Mouse (Mus musculus) neural tube, embryonic 10.5 days (tissue): ENCODE data around the gene Otub1.

ENCODE experiments used
- DNase-seq: peaks from one replicate; pipeline ENCODE4 v3.0.0-alpha.2; 2017; ENCODE audit warnings: low spot score; ENCODE audit errors: extremely low spot score

The Otub1 gene

DNA sequence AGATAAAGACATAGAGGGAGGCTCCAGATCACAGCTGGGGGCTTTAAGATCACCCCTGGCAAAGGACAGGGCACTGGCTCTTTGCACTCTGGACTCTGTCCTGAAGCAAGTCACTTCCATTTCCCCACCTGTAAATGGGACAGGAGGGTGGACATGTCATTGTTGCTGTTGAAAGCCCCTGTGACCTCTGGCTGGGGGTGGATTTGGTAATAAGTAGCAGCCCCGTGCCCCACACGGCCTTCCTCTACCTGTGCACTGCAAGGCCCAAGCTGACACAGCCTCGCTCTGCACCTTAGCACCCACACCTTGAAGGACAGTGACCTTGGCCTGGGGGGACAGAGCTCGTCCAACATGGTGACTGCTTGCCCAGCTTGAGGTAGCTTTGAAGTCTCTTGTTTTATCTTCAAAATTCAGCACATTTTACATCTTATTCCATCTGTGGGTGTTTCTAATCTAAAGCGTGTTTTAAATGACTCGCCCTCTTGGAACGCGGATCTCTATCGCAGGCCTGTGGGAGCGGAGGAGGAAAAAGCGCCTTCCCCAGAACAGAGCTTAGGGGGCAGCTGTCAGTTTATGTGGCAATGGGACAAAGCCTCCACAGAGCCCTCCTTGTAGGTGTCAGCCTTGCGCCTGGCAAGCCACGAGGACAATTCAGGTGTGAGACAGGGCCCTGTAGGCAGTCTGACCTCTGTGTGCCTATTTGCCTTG, 28.2 kb downstream of the Otub1 start:
- DNase-seq: no peak

DNA sequence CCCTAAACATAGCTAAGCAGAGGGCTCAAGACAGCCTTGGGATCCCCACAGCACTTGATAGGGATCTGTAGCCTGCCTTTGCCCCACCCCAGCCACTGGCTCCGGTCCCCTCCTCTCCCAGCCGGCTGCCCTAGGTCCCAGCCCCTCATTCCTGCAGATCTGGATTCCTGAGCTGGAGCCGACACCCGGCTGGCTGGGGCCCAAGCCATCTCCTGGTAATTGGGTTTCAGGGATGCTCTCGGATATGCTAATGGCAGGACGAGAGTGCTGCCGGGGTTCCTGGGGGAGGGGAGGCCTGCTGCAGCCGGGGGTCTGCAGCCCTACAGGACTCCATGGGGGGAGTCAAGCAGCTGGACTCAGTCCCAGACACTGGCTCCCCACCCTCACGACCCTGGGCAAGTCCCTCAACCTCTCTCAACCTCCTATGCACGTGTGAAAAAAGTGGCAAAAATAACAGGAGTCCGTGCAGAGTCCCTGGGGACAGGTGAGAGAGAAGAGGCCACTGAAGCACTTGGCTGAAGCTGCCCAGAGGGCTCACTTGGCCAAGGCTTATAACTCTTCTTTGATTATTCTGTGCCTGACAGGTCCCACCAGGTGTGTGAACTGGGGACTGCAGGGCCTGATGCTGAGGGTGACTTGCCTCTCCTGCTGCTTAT, 29.9 kb downstream of the Otub1 start:
- DNase-seq: no peak

DNA sequence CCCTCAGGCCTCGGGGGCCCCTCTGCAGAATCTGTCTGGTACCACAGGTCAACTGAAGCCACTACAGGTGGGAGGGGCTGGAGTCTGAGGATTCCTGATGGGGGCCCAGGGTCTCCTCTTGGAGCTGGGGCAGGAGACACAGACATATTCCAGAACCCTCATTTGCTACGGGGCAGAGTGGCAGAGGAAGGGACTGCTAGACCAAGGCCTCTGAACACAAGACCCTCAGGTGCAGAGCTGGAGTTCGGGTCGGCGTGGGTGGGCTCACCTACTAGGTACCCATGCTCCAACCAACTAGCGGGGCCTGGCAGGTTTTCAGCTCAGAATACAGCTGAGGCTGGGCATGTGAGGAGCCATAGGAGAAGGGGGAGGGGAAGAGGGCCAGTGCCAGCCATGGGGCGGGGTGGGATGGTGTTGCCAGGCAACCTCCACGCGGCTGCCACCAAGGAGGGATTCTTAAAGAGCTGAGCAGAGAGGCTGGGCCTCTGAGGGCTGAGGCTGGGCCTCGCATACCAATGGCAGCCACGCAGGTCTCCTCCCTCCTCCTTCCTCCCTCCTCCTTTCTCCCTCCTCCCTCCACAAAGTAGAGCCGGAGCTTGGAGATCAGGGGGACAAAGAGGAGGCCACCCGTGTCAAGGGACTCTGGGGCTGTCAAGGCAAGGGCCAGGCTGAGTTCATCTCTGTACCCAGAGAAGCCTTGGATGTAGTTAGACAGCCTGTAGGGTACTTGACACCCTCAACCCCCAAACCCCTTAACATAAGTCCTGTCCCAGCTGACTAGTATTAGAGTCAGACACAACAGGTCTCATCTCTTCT, 33.9 kb downstream of the Otub1 start:
- DNase-seq: peak; percentile 71

DNA sequence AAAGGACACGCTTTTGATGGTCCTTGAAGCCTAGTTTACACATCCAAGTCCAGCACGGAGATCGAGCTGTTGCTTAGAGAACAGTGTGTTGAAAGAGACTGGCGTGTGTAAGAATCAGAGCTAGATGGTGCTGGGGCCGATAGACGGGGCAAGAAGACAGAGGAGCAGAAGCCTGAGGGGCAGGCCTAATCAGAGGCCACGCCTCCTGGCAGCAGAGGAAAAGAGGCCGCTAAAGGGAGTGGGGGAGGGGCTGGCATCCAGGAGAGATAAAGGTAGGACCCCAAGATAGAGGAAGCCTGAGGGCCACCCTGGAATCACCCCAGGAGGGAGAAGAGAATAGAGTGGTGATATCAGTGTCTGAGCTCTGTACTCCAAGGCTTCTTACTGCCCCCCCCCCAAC, 34.7 kb downstream of the Otub1 start:
- no peak for DNase-seq

DNA sequence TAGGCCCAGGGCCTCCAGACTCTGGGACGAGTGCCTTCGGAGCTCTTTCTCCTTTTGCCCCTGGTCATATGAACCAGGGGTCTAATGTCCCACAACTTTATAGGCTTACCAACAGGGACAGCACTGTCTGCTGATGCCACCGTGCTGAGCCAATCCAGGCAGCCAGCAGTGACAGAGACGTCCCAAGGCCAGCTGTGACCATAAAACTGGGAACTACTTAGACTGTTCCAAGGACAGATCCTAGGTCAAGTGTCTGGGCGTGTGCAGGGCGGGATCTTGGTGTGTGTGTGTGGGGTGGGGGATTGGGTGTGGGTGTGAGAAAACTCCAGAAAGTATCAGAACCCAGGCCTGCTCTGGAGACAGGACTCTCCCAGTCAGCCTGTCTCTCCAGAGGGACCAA, 35.2 kb downstream of the Otub1 start:
- no peak for DNase-seq

DNA sequence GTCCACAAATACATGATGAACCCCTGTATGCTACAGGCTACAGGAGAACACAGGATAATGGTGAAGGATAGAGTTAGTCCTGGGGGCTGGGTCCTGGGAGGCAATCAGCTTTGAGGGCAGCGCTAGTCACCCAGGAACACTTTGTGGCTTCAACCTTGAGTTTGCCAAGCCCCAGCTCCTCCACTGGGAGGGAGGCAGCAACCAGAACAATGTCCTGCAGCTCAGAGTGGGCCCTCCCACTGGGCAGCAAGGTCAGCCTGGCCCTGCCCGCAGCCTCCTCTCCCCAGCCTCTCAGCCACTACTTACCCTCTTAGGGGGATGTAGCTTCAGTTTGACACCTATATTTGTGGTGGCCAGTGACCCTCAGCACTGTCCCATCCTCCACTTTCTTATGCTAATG, 37.7 kb downstream of the Otub1 start:
- no peak for DNase-seq

DNA sequence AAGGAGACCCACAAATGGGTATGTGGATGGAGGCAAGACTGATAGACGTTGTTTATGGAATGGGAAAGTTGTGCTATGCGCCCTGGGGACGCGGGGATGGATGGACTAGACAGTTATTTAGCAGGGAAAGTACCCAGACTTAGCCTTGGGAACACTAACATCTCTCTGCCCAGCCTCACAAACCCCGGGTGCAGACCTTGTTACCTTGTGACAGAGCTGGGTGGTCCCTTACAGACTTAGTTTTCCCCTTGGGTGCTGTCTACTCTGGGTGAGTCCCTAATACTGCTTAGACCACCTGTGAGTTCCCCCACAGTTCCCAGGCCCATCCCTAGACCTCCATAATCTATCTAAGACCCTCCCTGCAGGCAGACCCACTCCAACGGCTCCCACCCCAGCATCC, 39.3 kb downstream of the Otub1 start:
- no peak for DNase-seq

DNA sequence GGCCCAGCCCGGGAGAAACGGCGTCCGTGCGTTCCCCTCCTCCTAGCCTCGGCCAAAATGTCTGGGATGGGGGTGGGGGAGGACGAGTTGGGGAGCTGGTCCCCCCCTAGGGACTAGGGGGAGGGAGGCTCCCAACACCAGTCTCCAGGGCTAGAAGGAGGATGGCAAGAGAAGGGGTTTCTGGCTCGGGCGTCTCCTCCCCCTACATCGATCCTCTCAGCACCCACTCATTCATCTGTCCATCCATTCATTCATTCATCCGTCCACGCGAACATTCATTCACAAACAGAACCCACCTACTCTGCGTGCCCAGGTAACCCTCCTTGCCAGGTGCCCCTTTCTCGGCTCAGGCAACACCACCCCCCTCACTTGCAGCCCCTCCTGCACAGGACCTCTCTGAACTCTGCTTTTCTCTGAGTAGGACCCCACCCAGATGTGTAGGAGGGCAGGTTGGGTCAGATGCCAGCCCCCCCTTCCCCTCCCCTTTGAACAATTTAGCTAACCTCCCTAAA, 39.9 kb downstream of the Otub1 start:
- no peak for DNase-seq

DNA sequence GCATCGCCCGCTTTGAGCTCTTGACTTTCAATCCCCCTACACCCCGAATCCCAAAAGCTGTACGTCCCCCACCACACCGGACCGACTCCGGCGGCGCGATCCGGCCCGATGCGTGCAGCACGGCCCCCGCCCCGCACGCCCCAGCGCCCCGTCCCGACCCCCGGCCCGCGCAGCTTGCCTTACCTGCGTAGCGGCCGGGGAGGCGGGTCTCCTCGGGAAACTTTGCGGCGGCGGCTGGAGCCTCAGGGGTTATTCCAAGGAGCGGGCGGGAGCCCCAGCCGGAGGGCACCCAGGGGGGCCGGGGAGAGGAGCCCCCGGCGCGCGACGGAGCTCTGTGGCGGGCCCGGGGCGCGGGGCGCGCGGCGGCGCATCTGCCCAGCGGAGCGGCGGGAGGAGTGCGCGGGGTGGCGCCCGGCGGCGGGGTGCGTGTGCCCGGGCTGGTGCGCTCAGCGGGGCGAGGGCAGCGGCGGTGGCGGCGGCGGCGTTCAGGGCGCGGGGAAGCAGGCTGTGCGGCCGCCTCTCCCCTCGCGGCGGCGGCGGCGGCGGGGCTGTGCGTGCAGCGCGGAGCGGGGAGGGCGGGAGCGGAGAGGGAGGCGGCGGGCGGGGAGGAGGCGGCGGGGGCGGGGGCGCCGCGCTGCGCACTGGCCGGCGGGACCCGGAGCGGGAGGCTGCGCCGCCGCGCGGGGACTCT, 40.5 kb downstream of the Otub1 start:
- DNase-seq: peak; percentile 57

DNA sequence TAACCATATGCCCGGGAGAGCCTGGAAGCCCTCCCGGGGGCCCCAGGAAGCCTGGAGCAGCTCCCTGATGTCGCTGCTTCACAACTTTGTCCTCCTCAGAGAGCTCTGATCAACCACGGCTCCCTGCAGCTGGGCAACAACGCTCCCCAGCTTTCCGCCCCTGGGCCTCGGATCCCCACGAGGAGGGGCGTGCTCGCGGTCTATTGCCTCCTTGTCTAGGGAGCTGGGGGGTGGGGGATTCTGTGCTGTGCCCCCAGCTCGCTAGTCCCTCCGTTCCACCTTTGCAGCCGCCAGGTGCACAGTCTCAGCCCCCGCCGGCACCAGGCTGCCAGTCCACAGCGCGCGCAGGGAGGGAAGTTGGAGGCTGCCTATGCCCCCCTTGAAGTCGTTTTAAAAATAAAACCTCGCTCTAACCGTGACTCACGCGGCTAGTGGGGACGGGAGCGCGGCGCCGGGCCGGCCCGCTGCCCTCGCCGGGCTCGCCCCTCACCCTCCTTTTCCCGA, 41.2 kb downstream of the Otub1 start:
- peak; percentile 59 for DNase-seq

DNA sequence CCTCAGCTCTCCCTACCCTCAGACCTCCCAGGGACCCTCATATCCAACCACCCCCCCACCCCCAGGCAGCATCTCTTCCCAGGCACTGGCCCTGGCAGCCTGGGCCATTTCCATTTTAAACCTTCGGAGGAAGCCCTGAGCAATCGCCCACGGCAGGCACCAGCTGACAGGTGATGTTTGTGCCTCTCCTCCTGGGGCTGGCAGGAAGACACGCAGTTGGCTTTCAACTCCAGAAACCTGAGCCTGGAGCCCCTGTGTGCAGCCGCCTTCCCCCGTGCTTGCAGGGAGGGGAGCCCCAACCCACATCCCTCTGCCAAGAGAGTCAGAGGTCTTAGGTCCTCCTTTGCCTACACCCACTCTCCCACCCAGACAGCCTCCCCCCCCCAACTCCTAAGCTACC, 41.9 kb downstream of the Otub1 start:
- no peak for DNase-seq

DNA sequence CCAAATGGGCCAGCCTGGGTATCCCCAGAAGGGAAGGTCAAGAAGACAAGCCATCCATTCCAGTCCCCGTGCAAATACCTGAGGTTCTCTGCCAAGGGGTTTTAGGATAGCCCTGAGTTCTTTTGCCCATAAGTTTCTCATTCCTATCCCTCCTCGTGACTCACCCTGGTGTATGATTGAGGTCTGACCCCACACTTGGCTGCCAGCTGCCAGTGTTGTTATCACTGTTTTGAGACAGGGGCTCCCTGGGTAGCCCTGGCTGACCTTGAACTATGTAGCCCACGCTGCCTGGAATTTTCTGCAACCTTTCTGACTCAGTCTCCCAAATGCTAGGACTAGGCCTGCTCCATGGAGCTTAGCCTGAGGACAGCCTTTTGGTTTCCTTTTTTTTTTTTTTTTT, 45.1 kb downstream of the Otub1 start:
- no peak for DNase-seq

DNA sequence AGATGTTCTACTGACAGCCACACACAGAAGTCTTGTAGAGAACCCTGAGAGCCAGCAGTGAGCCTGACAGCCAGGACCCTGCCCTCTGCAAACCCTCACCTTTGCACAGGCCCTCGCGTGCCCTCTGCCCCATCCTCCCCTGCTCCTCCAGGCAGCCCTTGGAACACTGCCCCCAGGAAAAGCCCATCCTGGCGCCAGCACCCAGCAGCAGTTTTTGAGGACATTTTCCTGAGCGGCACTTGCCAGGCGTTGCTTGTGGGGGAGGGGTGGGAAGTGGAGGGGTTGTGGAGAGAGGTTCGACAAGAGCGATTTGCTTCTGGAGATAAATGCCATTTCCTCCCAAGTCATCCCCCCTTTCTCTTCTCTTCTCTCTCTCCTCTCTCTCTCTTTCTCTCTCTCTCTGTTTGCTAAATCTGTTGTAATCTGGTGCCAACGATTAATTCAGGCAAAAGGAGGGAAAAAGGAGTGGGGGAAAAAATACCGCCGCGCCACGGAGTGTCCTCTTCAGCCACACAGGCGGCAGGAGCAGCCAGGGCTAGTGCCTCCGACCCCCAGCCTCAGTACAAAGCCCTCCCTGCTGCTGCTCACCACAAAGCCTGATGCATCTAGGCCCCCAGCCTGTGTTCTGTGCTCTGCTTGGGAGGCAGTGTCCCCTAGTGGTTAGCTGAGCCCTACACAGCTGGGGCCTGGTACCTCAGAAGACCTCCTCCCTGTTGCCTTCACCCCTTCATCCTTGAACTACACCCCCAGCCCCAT, 45.8 kb downstream of the Otub1 start:
- DNase-seq: peak; percentile 56

DNA sequence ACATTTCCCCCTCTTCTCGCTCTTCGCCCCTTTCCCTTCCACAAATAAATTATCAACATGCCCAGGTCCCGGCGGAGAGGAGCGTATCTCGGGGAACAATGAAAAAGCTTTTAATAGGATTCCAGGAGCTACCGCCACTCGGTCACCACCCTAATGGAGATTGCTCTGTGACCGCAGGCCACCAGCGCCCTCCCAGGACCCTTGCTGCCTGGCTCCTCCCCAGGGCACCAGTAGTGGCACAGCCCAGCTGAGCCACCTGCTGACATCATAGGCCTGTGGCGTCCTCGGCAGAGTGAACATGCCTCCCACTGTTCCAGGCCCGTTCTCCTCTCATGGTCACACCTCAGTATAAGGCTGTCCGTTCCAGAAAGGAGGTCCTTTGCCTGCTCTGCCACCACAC, 48.4 kb downstream of the Otub1 start:
- no peak for DNase-seq

DNA sequence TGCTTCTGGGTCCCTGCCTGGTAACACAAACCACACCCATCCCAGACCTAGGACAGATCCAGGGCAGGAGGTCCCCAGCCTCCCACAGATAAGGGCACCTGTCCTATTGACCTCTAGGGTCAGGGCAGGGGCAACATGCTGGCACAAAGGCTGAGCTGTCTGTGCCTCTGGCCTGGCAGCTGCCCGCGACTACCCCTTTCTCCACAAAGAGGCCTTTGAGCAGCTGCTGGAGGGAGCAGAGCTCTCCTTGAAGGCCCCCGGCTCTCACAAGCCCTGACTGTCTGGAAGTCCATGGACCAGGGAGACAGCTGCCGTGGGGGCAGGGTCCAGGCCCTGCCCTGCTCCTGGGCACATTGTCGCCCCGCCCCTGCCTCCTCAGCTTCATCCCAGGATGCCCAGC, 50.9 kb downstream of the Otub1 start:
- DNase-seq: no peak

DNA sequence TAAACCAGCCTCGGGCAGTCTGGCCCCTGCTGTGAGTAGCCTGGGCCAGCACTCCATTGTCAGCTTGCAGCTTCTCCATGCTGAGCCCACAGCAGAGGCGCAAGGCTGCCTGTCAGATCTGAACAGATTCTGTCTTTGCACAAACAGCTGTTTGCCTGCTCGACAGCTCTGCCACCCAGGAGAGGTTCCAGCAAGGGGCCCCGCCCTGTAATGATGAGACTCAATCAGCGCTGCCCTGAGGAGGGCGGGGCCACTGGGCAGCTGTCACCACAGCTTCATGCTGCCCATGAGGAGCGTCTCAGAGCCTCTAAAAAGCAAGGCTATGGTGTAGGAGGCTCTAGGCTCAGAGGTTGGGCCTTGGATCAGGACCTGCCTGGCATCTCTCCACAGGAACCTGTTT, 52.9 kb downstream of the Otub1 start:
- DNase-seq: no peak

DNA sequence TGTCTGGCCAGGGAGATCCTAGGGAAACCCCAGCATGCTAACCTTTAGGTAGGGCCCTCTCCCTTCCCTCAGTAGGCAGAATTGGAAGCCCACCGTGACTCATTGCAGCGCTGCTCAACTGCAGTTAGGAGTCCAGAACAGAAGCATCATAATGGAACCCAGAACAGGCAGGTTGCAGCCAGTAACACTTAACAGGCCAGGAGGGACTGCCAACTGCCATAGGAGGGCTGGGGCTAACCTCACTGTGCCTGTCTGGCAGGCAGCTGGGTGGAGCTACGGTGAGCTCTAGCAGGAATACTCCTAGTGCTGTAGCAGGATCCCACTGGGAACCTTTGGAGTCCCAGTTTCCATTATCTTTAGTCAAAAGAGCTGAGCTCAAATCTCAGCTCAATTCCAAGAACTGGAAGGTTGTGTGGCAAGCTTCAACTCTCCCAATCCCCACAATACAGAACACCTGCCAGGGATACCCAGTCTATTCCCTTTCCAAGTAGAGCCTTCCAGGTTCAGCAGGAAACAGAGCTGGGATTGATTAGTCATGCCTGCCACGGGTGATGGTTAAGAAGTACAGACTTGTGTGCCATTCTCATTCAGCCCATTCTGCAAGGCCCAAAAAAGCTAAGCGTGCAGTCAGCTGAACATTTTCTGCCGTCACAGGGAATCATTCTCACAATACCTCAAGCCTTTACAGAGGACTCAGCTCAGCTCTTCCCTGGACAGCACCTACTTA, 54.0 kb downstream of the Otub1 start:
- no peak for DNase-seq

DNA sequence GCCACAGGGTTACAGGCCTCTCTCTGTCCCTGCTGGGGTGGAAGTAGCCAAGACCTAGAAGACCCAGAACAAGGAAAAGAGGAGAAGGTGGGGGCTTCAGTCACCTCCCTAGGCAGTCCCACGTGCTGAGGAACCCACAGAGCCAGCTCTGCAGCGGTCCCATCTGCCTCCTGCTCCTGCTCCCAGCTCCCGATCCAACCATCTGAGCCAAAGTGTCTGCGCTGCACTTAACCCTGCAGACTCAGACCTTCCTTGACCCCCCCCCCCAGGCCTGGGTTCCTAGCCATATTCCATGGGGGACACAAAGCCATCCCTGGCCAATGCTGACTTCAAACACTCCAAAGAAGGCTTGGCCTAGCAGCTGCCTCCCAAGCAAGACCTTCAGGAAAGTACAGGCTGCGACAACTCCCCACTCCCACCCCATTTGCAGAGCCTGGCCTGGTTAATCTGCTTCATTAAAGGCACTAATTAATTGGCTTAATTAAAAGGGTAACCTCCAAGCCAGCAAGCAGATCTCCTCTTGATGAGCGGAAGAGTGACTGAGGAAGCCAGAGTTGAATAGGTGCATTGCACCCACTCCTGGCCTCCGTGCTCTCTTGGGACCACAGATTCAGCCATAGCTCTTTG, 54.7 kb downstream of the Otub1 start:
- DNase-seq: no peak

DNA sequence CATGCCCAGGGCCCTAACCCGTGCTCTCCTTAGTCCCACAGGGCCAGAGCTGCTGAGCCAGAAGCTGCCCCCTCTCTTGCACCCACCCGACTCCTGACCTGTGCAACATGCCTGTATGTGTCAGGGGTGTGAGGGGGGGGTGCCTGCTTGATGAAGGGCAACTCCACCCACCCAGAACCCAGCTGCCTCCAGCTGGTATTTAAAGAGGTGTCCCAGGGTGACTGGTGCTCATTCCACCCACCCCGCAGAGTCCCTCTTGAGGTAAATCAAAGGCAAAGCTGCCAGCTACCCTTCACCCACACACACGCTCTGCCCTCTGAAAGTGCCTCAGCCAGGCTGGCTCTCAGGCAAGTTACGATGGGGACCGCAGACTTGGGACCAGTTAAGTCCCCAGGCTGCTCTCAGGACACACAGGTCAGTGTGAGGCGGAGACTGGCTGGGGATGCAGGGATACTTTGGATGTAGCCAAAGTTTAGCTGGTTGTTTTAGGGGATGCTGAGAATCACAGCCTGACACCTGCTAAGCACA, 56.9 kb downstream of the Otub1 start:
- no peak for DNase-seq
